Mouse (Mus musculus) E14TG2a.4 (cell line): ENCODE results near the gene Wdr19.

Experiments used
- H3K27me3 ChIP-seq: 2 replicates; pipeline ENCODE4 v1.6.1; 2014; ENCODE audit warnings: low read length, control low read depth; ENCODE audit not compliant: insufficient read depth
- H3K36me3 ChIP-seq: 2 replicates; pipeline ENCODE4 v1.6.1; 2014; ENCODE audit warnings: low read length, control low read depth; ENCODE audit not compliant: insufficient read depth
- H3K4me1 ChIP-seq: replicated peaks from 2 replicates; pipeline ENCODE4 v1.6.1; 2014; ENCODE audit warnings: low read depth, low read length, control low read depth
- H3K4me3 ChIP-seq: replicated peaks from 2 replicates; pipeline ENCODE4 v1.5.1; 2014; ENCODE audit warnings: mild to moderate bottlenecking, low read length
- H3K9me3 ChIP-seq: 2 replicates; pipeline ENCODE4 v1.6.1; 2014; ENCODE audit warnings: low read length, control low read depth
- CTCF ChIP-seq: conservative IDR thresholded peaks from 2 replicates; pipeline ENCODE4 v1.5.1; 2014; ENCODE audit warnings: low read length
- NANOG ChIP-seq: IDR thresholded peaks from 2 replicates; pipeline ENCODE4 v1.6.1; 2014; ENCODE audit warnings: borderline replicate concordance, low read length, mixed read lengths
- POU5F1 ChIP-seq: IDR thresholded peaks from 2 replicates; pipeline ENCODE4 v1.6.1; 2014; ENCODE audit warnings: low read length, borderline replicate concordance

Wdr19 gene

GRCm38 (mm10) chr5:65158696-65159305 is 40.7 kb upstream of the Wdr19 start:
- no peak for TF ChIP-seq CTCF
- no peak for TF ChIP-seq POU5F1
- no peak for TF ChIP-seq NANOG
- H3K4me1 ChIP-seq, result peaks cover 21% of the 10 kb centered on the region
- peaks cover 2% of the 10 kb centered on the region; the same call in 1 of the 2 replicates for H3K27me3 ChIP-seq
- no peak overlapping the region for H3K4me3 ChIP-seq
- no peaks in the 10 kb centered on the region for H3K36me3 ChIP-seq
- H3K9me3 ChIP-seq, result no peaks in the 10 kb centered on the region

- TF ChIP-seq CTCF (no peak), NANOG (no peak), POU5F1 (no peak)
- no peak overlapping the region for H3K4me3 ChIP-seq
- H3K9me3 ChIP-seq, result no peaks in the 10 kb centered on the region
- H3K27me3 ChIP-seq, result no peaks in the 10 kb centered on the region
- no peaks in the 10 kb centered on the region for H3K36me3 ChIP-seq
- H3K4me1 ChIP-seq, result peaks cover 27% of the 10 kb centered on the region
Observed at GRCm38 (mm10) chr5:65163001-65163400, 36.5 kb upstream of the Wdr19 start.

- Histone ChIP-seq H3K4me1 (peaks cover 21% of the 10 kb centered on the region), H3K4me3 (no peak overlapping the region), H3K9me3 (no peaks in the 10 kb centered on the region), H3K36me3 (no peaks in the 10 kb centered on the region), H3K27me3 (no peaks in the 10 kb centered on the region)
- no peak for TF ChIP-seq CTCF
- TF ChIP-seq POU5F1, result no peak
- TF ChIP-seq NANOG, result no peak
Observed at GRCm38 (mm10) chr5:65163489-65164092, 35.9 kb upstream of the Wdr19 start.

- Histone ChIP-seq H3K27me3 (no peaks in the 10 kb centered on the region), H3K9me3 (no peaks in the 10 kb centered on the region), H3K4me1 (peaks cover 18% of the 10 kb centered on the region), H3K4me3 (no peak overlapping the region), H3K36me3 (no peaks in the 10 kb centered on the region)
- no peak for TF ChIP-seq CTCF
- no peak for TF ChIP-seq NANOG
- no peak for TF ChIP-seq POU5F1
Observed at GRCm38 (mm10) chr5:65170206-65170605, 29.3 kb upstream of the Wdr19 start.

- Histone ChIP-seq H3K27me3 (peaks cover 6% of the 10 kb centered on the region; the same call in 1 of the 2 replicates), H3K9me3 (no peaks in the 10 kb centered on the region), H3K36me3 (no peaks in the 10 kb centered on the region), H3K4me1 (peaks cover 15% of the 10 kb centered on the region), H3K4me3 (peak overlapping the region; percentile 61)
- TF ChIP-seq CTCF (no peak), POU5F1 (no peak), NANOG (no peak)
Observed at GRCm38 (mm10) chr5:65175035-65175917, 24.2 kb upstream of the Wdr19 start.

GRCm38 (mm10) chr5:65175918-65176484 is 23.5 kb upstream of the Wdr19 start:
- H3K4me1 ChIP-seq, result peaks cover 15% of the 10 kb centered on the region
- no peaks in the 10 kb centered on the region for H3K36me3 ChIP-seq
- H3K4me3 ChIP-seq, result peak overlapping the region; percentile 61; the same call in 1 of the 2 replicates
- no peaks in the 10 kb centered on the region for H3K9me3 ChIP-seq
- TF ChIP-seq POU5F1, result no peak
- TF ChIP-seq CTCF, result no peak
- no peak for TF ChIP-seq NANOG
- H3K27me3 ChIP-seq, result peaks cover 6% of the 10 kb centered on the region; the same call in 1 of the 2 replicates

- peaks cover 15% of the 10 kb centered on the region for H3K4me1 ChIP-seq
- H3K9me3 ChIP-seq, result no peaks in the 10 kb centered on the region
- peaks cover 6% of the 10 kb centered on the region; the same call in 1 of the 2 replicates for H3K27me3 ChIP-seq
- TF ChIP-seq CTCF, result no peak
- TF ChIP-seq NANOG, result no peak
- no peak for TF ChIP-seq POU5F1
- H3K4me3 ChIP-seq, result no peak overlapping the region
- no peaks in the 10 kb centered on the region for H3K36me3 ChIP-seq
Observed at GRCm38 (mm10) chr5:65177026-65177514, 22.4 kb upstream of the Wdr19 start.

- no peaks in the 10 kb centered on the region for H3K36me3 ChIP-seq
- H3K4me1 ChIP-seq, result peaks cover 15% of the 10 kb centered on the region
- TF ChIP-seq NANOG, result no peak
- H3K4me3 ChIP-seq, result no peak overlapping the region
- peaks cover 6% of the 10 kb centered on the region; the same call in 1 of the 2 replicates for H3K27me3 ChIP-seq
- no peaks in the 10 kb centered on the region for H3K9me3 ChIP-seq
Observed at GRCm38 (mm10) chr5:65178477-65178876, 21.0 kb upstream of the Wdr19 start.
